Comparison of ENCODE assay signal across 19 mouse cellular contexts in genomic region chr5:114412361-114412998, GRCm38 (mm10). TPM values are rescaled to one million over a fixed set of nuclear protein-coding genes. Genes with fewer than 3 reads are reported as not detected.
DNase-seq lines count a peak whose midpoint lies in the region; ATAC-seq lines count a peak whose summit lies in the region.
"Had no signal": no experiment of that assay in that cellular context is flagged by ENCODE, and none has a peak within 500 bp of the region (broad histone marks: within the 10 kb centered on the region; RNA-seq: fewer than 3 reads in every experiment).

No protein-coding gene starts in this region.

- no peak for ATAC-seq in heart, embryonic 16.5 days (replicated peaks; ENCODE audit: extremely low read depth, insufficient read depth, low FRiP score)
- ATAC-seq in intestine, embryonic 16.5 days, result 0 out of 2 replicates have a peak, but pooled peaks have one; percentile 32
- ATAC-seq: forebrain, embryonic 14.5 days; hindbrain, embryonic 16.5 days had no signal

- no peak overlapping the region for H3K9ac ChIP-seq in heart, embryonic 16.5 days (ENCODE audit: low read length)
- H3K9ac ChIP-seq in intestine, embryonic 16.5 days (ENCODE audit: low read depth, low read length), result no peak overlapping the region
- H3K9ac ChIP-seq: heart, embryonic 15.5 days; liver, embryonic 15.5 days; neural tube, embryonic 15.5 days had no signal

- H3K36me3 ChIP-seq in heart, embryonic 16.5 days (ENCODE audit: control insufficient read depth, insufficient read depth), result peaks cover 86% of the 10 kb centered on the region
- H3K36me3 ChIP-seq in intestine, embryonic 16.5 days (ENCODE audit: control insufficient read depth, insufficient read depth, low read length), result peaks cover 55% of the 10 kb centered on the region
- H3K36me3 ChIP-seq in limb, embryonic 10.5 days, result peaks cover 100% of the 10 kb centered on the region

- peaks cover 13% of the 10 kb centered on the region for H3K4me1 ChIP-seq in heart, embryonic 16.5 days (ENCODE audit: control insufficient read depth, insufficient read depth, low read length)
- peaks cover 6% of the 10 kb centered on the region; the same call in 1 of the 2 replicates for H3K4me1 ChIP-seq in intestine, embryonic 16.5 days (ENCODE audit: control insufficient read depth, insufficient read depth, low read length)
- H3K4me1 ChIP-seq in limb, embryonic 10.5 days, result no peaks in the 10 kb centered on the region
- H3K4me1 ChIP-seq: liver, embryonic 15.5 days; midbrain, embryonic 10.5 days; neural tube, embryonic 15.5 days had no signal

- WGBS in heart, embryonic 16.5 days, result 59% methylated on average over 23 of the region's 23 CpGs
- 66% methylated on average over 23 of the region's 23 CpGs for WGBS in intestine, embryonic 16.5 days
- WGBS in limb, embryonic 10.5 days, result 70% methylated on average over 23 of the region's 23 CpGs

- H3K9me3 ChIP-seq in heart, embryonic 16.5 days (replicated peaks; ENCODE audit: control insufficient read depth, low read length), result no peaks in the 10 kb centered on the region
- H3K9me3 ChIP-seq in intestine, embryonic 16.5 days (ENCODE audit: control insufficient read depth, low read length), result no peaks in the 10 kb centered on the region
- no peaks in the 10 kb centered on the region for H3K9me3 ChIP-seq in limb, embryonic 10.5 days (replicated peaks)
- H3K9me3 ChIP-seq: heart, embryonic 15.5 days; liver, embryonic 15.5 days; midbrain, embryonic 10.5 days; neural tube, embryonic 15.5 days had no signal

- no peak for DNase-seq in heart, postnatal 36 days
- DNase-seq in R1 (ENCODE audit: low read depth, low spot score), result peak; percentile 41
- peak; percentile 60 for DNase-seq in lung, postnatal 36 days
- no peak for DNase-seq in limb, embryonic 10.5 days (ENCODE audit: low spot score)
- DNase-seq in layer of hippocampus, postnatal 25 days (ENCODE audit: extremely low spot score in 1 of 2, low spot score in 1 of 2), result no peak
- DNase-seq: adrenal gland, adult 8-10 months; cerebellum, adult 9-10 months; gastrocnemius, postnatal 10 days; kidney, postnatal 10 days; layer of hippocampus, postnatal 36 days had no signal

- no peaks in the 10 kb centered on the region for H3K27me3 ChIP-seq in heart, embryonic 16.5 days (ENCODE audit: control insufficient read depth, insufficient read depth, low read length)
- H3K27me3 ChIP-seq in intestine, embryonic 16.5 days (replicated peaks; ENCODE audit: control insufficient read depth, insufficient read depth, low read length), result no peaks in the 10 kb centered on the region
- no peaks in the 10 kb centered on the region for H3K27me3 ChIP-seq in limb, embryonic 10.5 days (ENCODE audit: low read depth, poor library complexity, severe bottlenecking)
- H3K27me3 ChIP-seq: CH12.LX; heart, embryonic 15.5 days; liver, embryonic 15.5 days; neural tube, embryonic 15.5 days had no signal

- intact Hi-C loops in heart, postnatal 36 days (cut with DNase I), result no loop called here

- no peak overlapping the region for H3K4me3 ChIP-seq in heart, embryonic 16.5 days (ENCODE audit: low read length)
- no peak overlapping the region for H3K4me3 ChIP-seq in intestine, embryonic 16.5 days (ENCODE audit: low read length)
- no peak overlapping the region for H3K4me3 ChIP-seq in limb, embryonic 10.5 days
- H3K4me3 ChIP-seq: heart, embryonic 15.5 days; liver, embryonic 15.5 days; midbrain, embryonic 10.5 days; neural tube, embryonic 15.5 days had no signal

- no peak overlapping the region for H3K4me2 ChIP-seq in heart, embryonic 16.5 days (ENCODE audit: low read depth, low read length)
- no peak overlapping the region for H3K4me2 ChIP-seq in intestine, embryonic 16.5 days (ENCODE audit: low read depth, low read length)
- H3K4me2 ChIP-seq: heart, embryonic 15.5 days; liver, embryonic 15.5 days; neural tube, embryonic 15.5 days had no signal

- peak overlapping the region; percentile 13; the same call in 1 of the 2 replicates for H3K27ac ChIP-seq in heart, embryonic 16.5 days (ENCODE audit: low read length)
- H3K27ac ChIP-seq in intestine, embryonic 16.5 days (ENCODE audit: low read length), result no peak overlapping the region
- H3K27ac ChIP-seq in limb, embryonic 10.5 days, result no peak overlapping the region
- H3K27ac ChIP-seq: liver, embryonic 15.5 days; midbrain, embryonic 10.5 days; neural tube, embryonic 15.5 days had no signal

RNA-seq across cellular contexts. Expression of gene Mmab, which starts 31.4 kb away (rescaled TPM):
- 24.5 and 25.8 TPM in 2 replicates for polyA plus RNA-seq in heart, embryonic 16.5 days (2015; fragmentation: Nextera tagmentation; extraction: Ambion mirVana)
- total RNA-seq in heart, postnatal 36 days (2021), result 10 to 100 TPM; 16.2 to 18.3 TPM
- 30.4 and 34.6 TPM in 2 replicates for polyA plus RNA-seq in intestine, embryonic 16.5 days (2015; fragmentation: Nextera tagmentation; extraction: Ambion mirVana)
- 29.3 and 34.7 TPM in 2 replicates for polyA plus RNA-seq in limb, embryonic 10.5 days (2016; fragmentation: Nextera tagmentation; extraction: Ambion mirVana)
- total RNA-seq in layer of hippocampus, postnatal 25 days (2021), result 10 to 100 TPM; 17.3 to 19.9 TPM

RNA-seq across cellular contexts. Expression of gene Mvk, which starts 31.6 kb away (rescaled TPM):
- 15.8 and 17.5 TPM in 2 replicates for polyA plus RNA-seq in heart, embryonic 16.5 days (2015; fragmentation: Nextera tagmentation; extraction: Ambion mirVana)
- 10 to 100 TPM in 1 of 2 experiments, 1 to 10 TPM in 1; 9.3 to 12.2 TPM for total RNA-seq in heart, postnatal 36 days (2021)
- 61.0 and 61.7 TPM in 2 replicates for polyA plus RNA-seq in intestine, embryonic 16.5 days (2015; fragmentation: Nextera tagmentation; extraction: Ambion mirVana)
- polyA plus RNA-seq in limb, embryonic 10.5 days (2016; fragmentation: Nextera tagmentation; extraction: Ambion mirVana), result 50.6 and 55.2 TPM in 2 replicates
- total RNA-seq in layer of hippocampus, postnatal 25 days (2021), result 10 to 100 TPM; 33.6 to 36.7 TPM

RNA-seq across cellular contexts. Expression of gene Ube3b, which starts 32.1 kb away (rescaled TPM):
- polyA plus RNA-seq in heart, embryonic 16.5 days (2015; fragmentation: Nextera tagmentation; extraction: Ambion mirVana), result 44.2 and 50.9 TPM in 2 replicates
- total RNA-seq in heart, postnatal 36 days (2021), result 10 to 100 TPM; 82.8 to 96.4 TPM
- polyA plus RNA-seq in intestine, embryonic 16.5 days (2015; fragmentation: Nextera tagmentation; extraction: Ambion mirVana), result 36.4 and 43.5 TPM in 2 replicates
- 54.5 and 59.5 TPM in 2 replicates for polyA plus RNA-seq in limb, embryonic 10.5 days (2016; fragmentation: Nextera tagmentation; extraction: Ambion mirVana)
- 10 to 100 TPM; 83.4 to 89.8 TPM for total RNA-seq in layer of hippocampus, postnatal 25 days (2021)

RNA-seq across cellular contexts. Expression of gene Kctd10, which starts 32.2 kb away (rescaled TPM):
- 112 and 119 TPM in 2 replicates for polyA plus RNA-seq in heart, embryonic 16.5 days (2015; fragmentation: Nextera tagmentation; extraction: Ambion mirVana)
- 10 to 100 TPM; 49.4 to 51.4 TPM for total RNA-seq in heart, postnatal 36 days (2021)
- 132 and 137 TPM in 2 replicates for polyA plus RNA-seq in intestine, embryonic 16.5 days (2015; fragmentation: Nextera tagmentation; extraction: Ambion mirVana)
- polyA plus RNA-seq in limb, embryonic 10.5 days (2016; fragmentation: Nextera tagmentation; extraction: Ambion mirVana), result 99.9 and 103 TPM in 2 replicates
- total RNA-seq in layer of hippocampus, postnatal 25 days (2021), result 10 to 100 TPM; 46.2 to 49.5 TPM

Comparison
In these comparisons a context has a peak if more than half of its experiments do, and no peak if none do; other contexts are left out.
1. DNase-seq: peak in R1 (single experiment) and lung, postnatal 36 days (single experiment); none in heart, postnatal 36 days (0 of 2), limb, embryonic 10.5 days (single experiment) and layer of hippocampus, postnatal 25 days (0 of 2).